Mouse (Mus musculus) heart, embryonic 14.5 days (tissue): ENCODE results near the gene Ndrg3. TPM values are rescaled to one million over a fixed set of nuclear protein-coding genes. Genes with fewer than 3 reads are reported as not detected.
A peak's percentile ranks its signal among the peaks of the same experiment; 100 is the strongest.

Experiments used
- ATAC-seq: fragments of 200-750 bp; cut with Nextera tagmentation; 2 replicates; pipeline ENCODE4 v1.8.0; 2017; ENCODE audit warnings: low read depth, moderate TSS enrichment; ENCODE audit not compliant: insufficient number of reproducible peaks, insufficient read depth, low FRiP score
- H3K27ac ChIP-seq, 2 experiments: fragments of 200-500 bp in 1 of 2; fragments of 300-500 bp in 1 of 2; sonication (generic) in 1 of 2; replicated peaks in 1 of 2; 2 replicates each; pipeline ENCODE4 v1.5.1; 2012 to 2014; ENCODE audit warnings: low read depth in 2 of 2, low read length in 2 of 2, control low read depth in 1 of 2, mild to moderate bottlenecking in 1 of 2, mixed read lengths in 1 of 2; ENCODE audit not compliant: control insufficient read depth in 1 of 2, insufficient read depth in 1 of 2
- H3K27me3 ChIP-seq: fragments of 300-500 bp; sonication (generic); 2 replicates; pipeline ENCODE4 v1.6.1; 2014; ENCODE audit warnings: mild to moderate bottlenecking, low read length, control low read depth; ENCODE audit not compliant: control insufficient read depth, insufficient read depth
- H3K36me3 ChIP-seq: fragments of 300-500 bp; sonication (generic); 2 replicates; pipeline ENCODE4 v1.6.1; 2014; ENCODE audit warnings: mild to moderate bottlenecking, control low read depth, low read length, mixed read lengths; ENCODE audit not compliant: control insufficient read depth, insufficient read depth
- H3K4me1 ChIP-seq, 2 experiments: fragments of 200-500 bp in 1 of 2; fragments of 300-500 bp in 1 of 2; sonication (generic) in 1 of 2; 2 replicates each; pipeline ENCODE4 v1.6.1; 2012 to 2014; ENCODE audit warnings: low read length in 2 of 2, control low read depth in 1 of 2, mixed read lengths in 1 of 2; ENCODE audit not compliant: control insufficient read depth in 2 of 2, insufficient read depth in 2 of 2
- H3K4me2 ChIP-seq: fragments of 300-500 bp; sonication (generic); 2 replicates; pipeline ENCODE4 v1.6.1; 2014; ENCODE audit warnings: mild to moderate bottlenecking, low read length
- H3K4me3 ChIP-seq, 2 experiments: fragments of 200-500 bp in 1 of 2; fragments of 300-500 bp in 1 of 2; sonication (generic) in 1 of 2; 2 replicates each; pipeline ENCODE4 v1.5.1; 2012 to 2014; ENCODE audit warnings: low read length in 2 of 2, mild to moderate bottlenecking in 2 of 2, control low read depth in 1 of 2, low read depth in 1 of 2, moderate library complexity in 1 of 2; ENCODE audit not compliant: control insufficient read depth in 1 of 2, insufficient read depth in 1 of 2
- H3K9ac ChIP-seq: fragments of 300-500 bp; sonication (generic); 2 replicates; pipeline ENCODE4 v1.6.1; 2014; ENCODE audit warnings: mild to moderate bottlenecking, low read length
- H3K9me3 ChIP-seq: fragments of 300-500 bp; sonication (generic); 2 replicates; pipeline ENCODE4 v1.6.1; 2016; ENCODE audit warnings: low read length, control low read depth; ENCODE audit not compliant: control insufficient read depth
- WGBS: fragments of 180-500 bp; shearing (Covaris S2); extraction: QIAGEN DNeasy Blood & Tissue Kit; methylation state at CpG from one replicate; pipeline ENCODE4 v1.1.7; 2014; 5-methylcytosine and 5-hydroxymethylcytosine counted together
- polyA plus RNA-seq: library from polyadenylated mRNA; unstranded; fragments of >200 nt; fragmentation: Nextera tagmentation; extraction: Ambion mirVana; gene quantifications from 2 replicates; pipeline ENCODE4 v1.2.1, GENCODE M21; 2014

The Ndrg3 gene
- 32.0 and 32.9 TPM in 2 replicates for polyA plus RNA-seq

DNA sequence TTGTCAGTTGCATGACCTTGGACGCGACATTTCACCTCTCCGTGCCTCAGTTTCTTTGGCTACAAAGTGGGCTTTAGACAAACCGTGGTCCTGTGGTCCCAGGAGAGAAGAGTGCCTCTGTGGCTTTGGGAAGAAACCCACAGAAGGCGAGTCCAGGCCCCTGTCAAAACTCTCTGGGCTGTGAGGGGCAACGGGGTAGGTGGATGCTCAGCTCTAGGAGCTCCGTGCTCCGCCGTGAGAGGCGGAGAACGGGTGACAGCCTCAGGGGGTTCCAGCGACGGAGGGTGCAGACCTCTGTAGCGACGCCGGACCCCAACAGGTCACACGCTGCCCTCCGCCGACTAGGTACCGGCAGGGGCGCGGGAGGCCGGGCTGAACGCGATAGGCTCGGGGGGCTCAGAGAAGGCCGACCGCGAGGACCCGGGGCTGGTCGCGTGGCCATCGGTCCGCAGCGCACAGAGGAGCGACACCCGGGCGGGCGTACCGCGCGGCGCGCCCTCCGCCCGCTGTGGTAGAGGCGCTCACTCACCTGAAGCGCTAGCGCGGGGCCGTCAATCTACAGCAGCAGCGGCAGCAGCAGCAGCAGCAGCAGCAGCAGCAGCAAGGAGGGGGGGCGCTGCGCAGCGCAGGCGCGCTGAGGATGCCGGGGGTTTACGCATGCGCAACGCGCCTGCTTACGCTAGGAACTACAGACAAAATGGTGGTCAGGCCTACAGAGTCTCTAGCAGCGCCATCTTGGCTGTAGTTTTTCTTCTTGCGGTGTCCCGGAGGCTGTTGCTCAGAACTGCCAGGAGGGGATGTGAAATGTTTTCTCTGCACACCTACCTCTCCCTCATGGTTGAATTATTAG is at the start of gene Ndrg3:
Gene Ndrg3 (minus strand): TSS at position 587 of the 850 bp plus-strand sequence.
- H3K4me3 ChIP-seq, result peak within 1 kb of the TSS; percentile 63 to 92
- H3K27ac ChIP-seq, result peak within 1 kb of the TSS; percentile 46 to 70
- H3K36me3 ChIP-seq, result peaks cover 35% of the 10 kb centered on the region
- H3K27me3 ChIP-seq, result no peaks in the 10 kb centered on the region
- H3K9me3 ChIP-seq, result no peaks in the 10 kb centered on the region
- peaks cover 2 to 24% of the 10 kb centered on the region in 2 experiments; a peak in 2 of 4 replicates for H3K4me1 ChIP-seq
- H3K9ac ChIP-seq, result peak within 1 kb of the TSS; percentile 90
- peak; percentile 94 for ATAC-seq
- under 1% methylated on average over 61 of the region's 66 CpGs for WGBS
- H3K4me2 ChIP-seq, result peak within 1 kb of the TSS; percentile 76

GRCm38 (mm10) chr2:157041421-157041820 is 49.6 kb upstream of the Ndrg3 start:
- no peak overlapping the region for H3K4me2 ChIP-seq
- no peaks in the 10 kb centered on the region for H3K4me1 ChIP-seq
- H3K9me3 ChIP-seq, result peaks cover 4% of the 10 kb centered on the region
- peaks cover 92% of the 10 kb centered on the region for H3K36me3 ChIP-seq
- no peak for ATAC-seq
- H3K9ac ChIP-seq, result no peak overlapping the region
- no peak overlapping the region for H3K4me3 ChIP-seq
- no peaks in the 10 kb centered on the region for H3K27me3 ChIP-seq
- 64% methylated on average over 7 of the region's 7 CpGs for WGBS
- no peak overlapping the region for H3K27ac ChIP-seq

- Histone ChIP-seq H3K9ac (no peak overlapping the region), H3K4me3 (no peak overlapping the region), H3K27me3 (no peaks in the 10 kb centered on the region), H3K9me3 (peaks cover 4% of the 10 kb centered on the region; the same call in 1 of the 2 replicates), H3K36me3 (peaks cover 90% of the 10 kb centered on the region), H3K4me2 (no peak overlapping the region), H3K4me1 (no peaks in the 10 kb centered on the region), H3K27ac (no peak overlapping the region)
- 84% methylated on average over 17 of the region's 17 CpGs for WGBS
- no peak for ATAC-seq
These were observed 48.8 kb upstream of the Ndrg3 start for GRCm38 (mm10) chr2:157040649-157041046.

DNA sequence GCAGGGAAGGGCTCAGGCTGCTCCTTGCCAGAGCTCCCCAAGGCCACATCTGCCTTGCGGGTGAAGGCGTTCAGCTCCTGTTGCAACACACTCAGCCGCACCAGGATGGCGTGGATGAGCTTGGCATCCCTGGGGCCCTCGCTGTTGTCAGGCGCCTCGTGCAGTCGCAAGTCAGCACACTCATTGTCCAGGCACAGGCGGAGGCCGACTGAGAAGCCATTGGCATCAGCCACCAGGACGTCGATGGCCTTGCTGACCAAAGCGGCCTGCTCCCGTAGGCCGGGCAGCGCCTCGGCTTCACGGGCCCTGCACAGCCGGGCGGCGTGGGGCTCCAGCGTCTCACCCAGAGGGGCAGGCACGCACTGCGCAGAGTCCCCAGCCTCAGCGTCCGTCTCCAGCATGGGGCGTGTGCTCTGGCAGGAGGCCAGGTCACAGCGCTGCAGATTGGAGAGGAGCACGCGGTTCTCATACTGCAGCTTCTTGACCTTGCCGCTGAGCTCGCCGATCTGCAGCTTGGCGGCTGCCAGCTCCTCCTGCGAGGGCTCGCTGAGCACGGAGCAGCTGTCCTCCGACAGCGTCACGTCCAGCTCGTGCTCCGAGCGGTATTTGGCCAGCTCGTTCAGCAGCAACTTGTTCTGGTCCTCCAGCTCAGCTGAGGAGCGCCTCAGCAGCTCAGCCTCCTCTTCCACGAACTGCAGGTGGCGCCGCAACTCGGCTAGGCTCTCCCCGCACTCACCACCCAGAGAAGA is 48.2 kb upstream of the Ndrg3 start:
- no peaks in the 10 kb centered on the region for H3K27me3 ChIP-seq
- no peak overlapping the region for H3K27ac ChIP-seq
- no peaks in the 10 kb centered on the region for H3K4me1 ChIP-seq
- H3K9ac ChIP-seq, result no peak overlapping the region
- 83% methylated on average over 46 of the region's 50 CpGs for WGBS
- H3K4me3 ChIP-seq, result no peak overlapping the region
- peaks cover 4% of the 10 kb centered on the region; the same call in 1 of the 2 replicates for H3K9me3 ChIP-seq
- ATAC-seq, result peak; percentile 57; the same call in 1 of the 2 replicates
- H3K4me2 ChIP-seq, result no peak overlapping the region
- H3K36me3 ChIP-seq, result peaks cover 90% of the 10 kb centered on the region

GRCm38 (mm10) chr2:157037303-157037702 is 45.4 kb upstream of the Ndrg3 start:
- WGBS, result 89% methylated on average over 9 of the region's 9 CpGs
- peaks cover 89% of the 10 kb centered on the region for H3K36me3 ChIP-seq
- H3K27ac ChIP-seq, result no peak overlapping the region

DNA sequence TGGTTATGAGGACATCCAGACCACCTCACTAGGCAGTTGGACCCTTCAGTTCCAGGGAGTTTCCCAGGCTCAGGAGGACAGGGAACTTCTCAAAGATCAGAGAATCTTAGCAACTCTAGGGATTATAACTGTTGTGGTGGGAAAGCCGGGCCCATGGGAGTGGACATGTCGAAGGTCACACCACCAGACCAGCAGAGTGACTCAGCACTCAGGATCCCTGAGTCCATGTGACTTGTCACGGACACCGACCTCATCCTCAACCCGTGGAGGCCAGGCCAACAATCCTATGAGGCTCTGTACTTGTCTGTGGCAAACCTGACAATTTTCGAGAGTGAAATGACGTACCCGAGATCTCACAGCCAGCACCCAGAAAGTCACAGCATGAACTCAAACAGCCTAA is 44.5 kb upstream of the Ndrg3 start:
- no peak overlapping the region for H3K4me3 ChIP-seq
- no peak overlapping the region for H3K4me2 ChIP-seq
- H3K4me1 ChIP-seq, result no peaks in the 10 kb centered on the region
- WGBS, result 86% methylated on average over 8 of the region's 8 CpGs
- no peaks in the 10 kb centered on the region for H3K27me3 ChIP-seq
- no peak overlapping the region for H3K27ac ChIP-seq
- peaks cover 88% of the 10 kb centered on the region for H3K36me3 ChIP-seq
- no peak overlapping the region for H3K9ac ChIP-seq
- no peaks in the 10 kb centered on the region for H3K9me3 ChIP-seq
- ATAC-seq, result no peak

More at GRCm38 (mm10) chr2:157037303-157037702, 45.4 kb upstream of the Ndrg3 start:
- Histone ChIP-seq H3K4me1 (no peaks in the 10 kb centered on the region), H3K9ac (no peak overlapping the region), H3K27me3 (no peaks in the 10 kb centered on the region), H3K9me3 (no peaks in the 10 kb centered on the region), H3K4me2 (no peak overlapping the region), H3K4me3 (no peak overlapping the region)
- ATAC-seq, result no peak

DNA sequence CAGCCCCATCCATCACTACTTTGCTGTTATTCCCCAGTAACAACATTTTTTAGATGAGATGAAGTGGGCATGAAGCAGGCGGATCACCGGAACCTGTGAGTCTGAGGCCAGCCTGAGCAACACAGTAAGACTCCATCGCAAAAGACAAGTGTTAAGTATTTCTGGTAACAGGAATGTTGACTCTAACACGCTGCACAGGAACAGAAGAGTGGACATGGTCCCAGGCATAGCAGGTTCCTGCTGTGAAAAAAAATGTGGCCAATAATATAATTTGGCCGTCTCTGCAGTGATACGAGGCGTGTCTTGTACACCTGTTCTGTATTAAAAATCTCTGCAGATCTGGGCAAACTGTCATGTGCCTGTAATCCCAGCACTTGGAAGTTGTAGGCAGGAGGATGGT is 43.5 kb upstream of the Ndrg3 start:
- Histone ChIP-seq H3K4me3 (no peak overlapping the region), H3K4me1 (no peaks in the 10 kb centered on the region), H3K9me3 (no peaks in the 10 kb centered on the region), H3K36me3 (peaks cover 88% of the 10 kb centered on the region), H3K27ac (no peak overlapping the region), H3K27me3 (no peaks in the 10 kb centered on the region), H3K9ac (no peak overlapping the region), H3K4me2 (no peak overlapping the region)
- 88% methylated on average over 7 of the region's 7 CpGs for whole genome bisulfite sequencing
- ATAC-seq, result no peak
